Mouse (Mus musculus) cortical plate, adult 2 months (tissue): ENCODE results near the gene Ptpn13. TPM values are rescaled to one million over a fixed set of nuclear protein-coding genes. Genes with fewer than 3 reads are reported as not detected.

Experiments
- H3K27ac ChIP-seq: fragments of 200-500 bp; 2 replicates; pipeline ENCODE4 v1.5.1; 2012; ENCODE audit warnings: low read length, control low read depth, inconsistent platforms; ENCODE audit not compliant: insufficient read depth
- H3K4me1 ChIP-seq: fragments of 200-500 bp; 2 replicates; pipeline ENCODE4 v1.6.1; 2011; ENCODE audit warnings: low read length; ENCODE audit not compliant: control insufficient read depth, insufficient read depth
- H3K4me3 ChIP-seq: fragments of 200-500 bp; 2 replicates; pipeline ENCODE4 v1.5.1; 2011; ENCODE audit warnings: mild to moderate bottlenecking, low read length, control low read depth; ENCODE audit not compliant: insufficient read depth
- CTCF ChIP-seq: fragments of 200-500 bp; IDR thresholded peaks from 2 replicates; pipeline ENCODE4 v1.5.1; 2011; ENCODE audit warnings: mild to moderate bottlenecking, control low read depth, low read length; ENCODE audit not compliant: insufficient read depth; ENCODE audit errors: extremely low read depth
- POLR2A ChIP-seq: fragments of 200-500 bp; IDR thresholded peaks from 2 replicates; pipeline ENCODE4 v1.6.1; 2011; ENCODE audit warnings: mild to moderate bottlenecking, low read length, control low read depth; ENCODE audit not compliant: insufficient read depth; ENCODE audit errors: extremely low read depth
- polyA plus RNA-seq: library from polyadenylated mRNA; depleted of rRNA; stranded (reverse); fragments of >200 nt; gene quantifications from 2 replicates; pipeline ENCODE4 v1.2.3, GENCODE M21; 2012

The Ptpn13 gene
- polyA plus RNA-seq, 1 experiment: 6.6 TPM

- Histone ChIP-seq H3K4me3 (no peak overlapping the region), H3K27ac (no peak overlapping the region), H3K4me1 (no peaks in the 10 kb centered on the region; the same call in 1 of the 2 replicates)
- no peak for TF ChIP-seq CTCF
Observed at GRCm38 (mm10) chr5:103501076-103501475, 76.1 kb downstream of the Ptpn13 start.

GRCm38 (mm10) chr5:103501839-103502238 lies 76.8 kb downstream of the Ptpn13 start:
- Histone ChIP-seq H3K4me3 (no peak overlapping the region), H3K4me1 (no peaks in the 10 kb centered on the region), H3K27ac (no peak overlapping the region)
- TF ChIP-seq CTCF (no peak), POLR2A (no peak)

- no peak overlapping the region for H3K4me3 ChIP-seq
- H3K27ac ChIP-seq: no peak overlapping the region
- TF ChIP-seq CTCF: no peak
- no peak for TF ChIP-seq POLR2A
- no peaks in the 10 kb centered on the region for H3K4me1 ChIP-seq
Observed at GRCm38 (mm10) chr5:103513162-103513561, 88.2 kb downstream of the Ptpn13 start.

GRCm38 (mm10) chr5:103514441-103514840 lies 89.4 kb downstream of the Ptpn13 start:
- H3K27ac ChIP-seq: no peak overlapping the region
- no peaks in the 10 kb centered on the region for H3K4me1 ChIP-seq
- TF ChIP-seq POLR2A (no peak), CTCF (no peak)
- no peak overlapping the region for H3K4me3 ChIP-seq

- TF ChIP-seq POLR2A: no peak
- TF ChIP-seq CTCF: no peak
- no peak overlapping the region for H3K27ac ChIP-seq
Observed at GRCm38 (mm10) chr5:103515876-103516275, 90.9 kb downstream of the Ptpn13 start.

GRCm38 (mm10) chr5:103516555-103516954 lies 91.6 kb downstream of the Ptpn13 start:
- Histone ChIP-seq H3K4me3 (no peak overlapping the region), H3K27ac (no peak overlapping the region), H3K4me1 (no peaks in the 10 kb centered on the region)
- no peak for TF ChIP-seq POLR2A

More at GRCm38 (mm10) chr5:103515876-103516275, 90.9 kb downstream of the Ptpn13 start:
- no peaks in the 10 kb centered on the region for H3K4me1 ChIP-seq
- no peak overlapping the region for H3K4me3 ChIP-seq

- Histone ChIP-seq H3K27ac (no peak overlapping the region), H3K4me1 (no peaks in the 10 kb centered on the region), H3K4me3 (no peak overlapping the region)
- no peak for TF ChIP-seq POLR2A
- no peak for TF ChIP-seq CTCF
Observed at GRCm38 (mm10) chr5:103517641-103518040, 92.6 kb downstream of the Ptpn13 start.

- TF ChIP-seq POLR2A (no peak), CTCF (no peak)
- H3K4me1 ChIP-seq: no peaks in the 10 kb centered on the region
- no peak overlapping the region for H3K27ac ChIP-seq
- H3K4me3 ChIP-seq: no peak overlapping the region
Observed at GRCm38 (mm10) chr5:103518797-103519468, 93.9 kb downstream of the Ptpn13 start.

GRCm38 (mm10) chr5:103522371-103522770 lies 97.4 kb downstream of the Ptpn13 start:
- TF ChIP-seq POLR2A (no peak), CTCF (no peak)
- Histone ChIP-seq H3K27ac (no peak overlapping the region), H3K4me1 (no peaks in the 10 kb centered on the region), H3K4me3 (no peak overlapping the region)

GRCm38 (mm10) chr5:103526668-103527436 lies 101.9 kb downstream of the Ptpn13 start:
- TF ChIP-seq CTCF (no peak), POLR2A (no peak)
- Histone ChIP-seq H3K4me3 (no peak overlapping the region), H3K27ac (no peak overlapping the region), H3K4me1 (no peaks in the 10 kb centered on the region)

GRCm38 (mm10) chr5:103527437-103527718 lies 102.4 kb downstream of the Ptpn13 start:
- no peak for TF ChIP-seq POLR2A
- no peak for TF ChIP-seq CTCF
- H3K27ac ChIP-seq: no peak overlapping the region
- H3K4me1 ChIP-seq: no peaks in the 10 kb centered on the region
- H3K4me3 ChIP-seq: no peak overlapping the region
